Mouse (Mus musculus): Measurements from ENCODE around the gene Vmp1.
A peak's percentile ranks its signal among the peaks of the same experiment; 100 is the strongest.

Vmp1 gene

DNA sequence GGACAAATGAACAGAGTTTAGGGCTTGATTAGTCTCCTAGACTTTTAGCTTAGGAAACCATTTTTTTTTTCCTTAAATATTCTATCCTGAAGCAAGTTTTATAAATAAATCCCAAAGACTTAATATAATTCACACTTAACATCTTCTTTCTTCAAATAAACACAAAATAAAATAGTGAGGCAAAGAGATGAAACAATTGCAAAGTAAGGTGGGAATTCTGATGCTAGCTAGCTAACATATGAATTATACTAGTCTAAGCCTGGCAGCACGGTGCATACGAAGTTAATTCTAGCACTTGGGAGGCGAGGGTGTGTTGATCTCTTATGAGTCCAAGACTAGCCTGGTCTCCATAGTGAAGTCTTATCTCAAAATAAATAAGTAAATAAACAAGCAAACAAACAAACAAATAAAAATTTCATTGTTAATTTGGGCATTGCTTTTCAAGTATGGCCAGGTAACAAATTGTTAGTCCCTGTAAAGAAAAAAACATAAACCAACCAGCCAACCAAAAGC lies 100.3 kb downstream of the Vmp1 start:
- DNase-seq, result no peak

DNA sequence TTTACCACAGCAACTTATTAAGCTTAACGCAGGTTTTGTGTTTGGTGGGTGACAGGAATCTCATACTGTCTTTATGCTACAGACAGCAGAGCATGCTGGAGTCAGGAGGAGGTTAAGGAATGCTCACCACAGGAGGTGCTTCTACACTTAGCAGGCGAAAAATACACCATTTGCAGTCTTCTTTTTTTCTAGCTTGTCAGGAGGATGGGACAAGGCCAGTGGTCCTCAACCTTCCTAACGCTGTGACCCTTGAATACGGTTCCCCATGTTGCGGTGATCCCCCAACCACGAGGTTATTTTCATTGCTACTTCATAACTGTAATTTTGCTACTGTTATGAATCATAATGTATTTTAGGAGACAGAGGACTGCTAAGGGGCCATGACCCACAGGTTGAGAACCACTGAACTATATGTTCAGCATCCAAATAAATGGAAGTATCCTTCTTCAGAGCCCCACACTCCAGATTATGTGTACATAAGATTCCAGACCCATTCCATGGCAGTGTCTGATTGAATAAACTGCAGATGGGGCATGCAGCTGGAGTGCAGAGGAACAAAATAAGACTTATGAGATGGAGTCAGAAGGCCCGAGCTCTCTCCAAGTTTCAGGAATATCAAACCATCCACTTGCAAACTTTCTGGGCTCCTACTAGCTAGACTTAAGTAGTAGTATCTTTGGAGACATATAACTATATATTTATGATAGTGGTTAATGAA lies 100.9 kb downstream of the Vmp1 start:
- DNase-seq, result no peak

DNA sequence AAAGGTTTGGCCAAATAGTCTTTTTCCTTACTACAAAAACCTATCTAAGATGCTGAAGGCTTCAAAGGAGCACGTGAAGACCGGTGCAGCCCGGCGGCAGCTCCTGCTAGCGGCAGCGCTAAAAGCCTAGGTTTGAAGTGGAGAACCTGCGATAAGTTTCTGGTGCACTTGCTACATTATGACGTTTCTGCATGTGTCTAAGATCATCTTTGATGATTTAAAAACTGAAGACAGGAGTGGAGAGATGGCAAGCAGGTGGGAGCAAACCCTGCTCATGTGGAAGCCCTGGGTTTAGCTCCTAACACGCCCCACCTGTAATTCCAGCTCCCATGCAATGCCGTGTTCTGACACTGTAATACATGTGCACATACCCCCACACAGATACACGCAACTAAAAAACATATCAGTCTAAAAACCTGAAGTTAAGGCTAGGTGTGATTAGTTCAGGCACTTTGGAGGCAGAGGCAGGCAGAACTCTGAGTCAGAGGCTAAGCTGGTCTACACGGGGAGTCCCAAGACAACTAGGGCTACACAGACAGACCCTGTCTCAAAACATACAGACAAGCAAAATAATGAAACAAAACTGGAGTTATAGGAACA lies 101.6 kb downstream of the Vmp1 start:
- DNase-seq, result peak; percentile 33

DNA sequence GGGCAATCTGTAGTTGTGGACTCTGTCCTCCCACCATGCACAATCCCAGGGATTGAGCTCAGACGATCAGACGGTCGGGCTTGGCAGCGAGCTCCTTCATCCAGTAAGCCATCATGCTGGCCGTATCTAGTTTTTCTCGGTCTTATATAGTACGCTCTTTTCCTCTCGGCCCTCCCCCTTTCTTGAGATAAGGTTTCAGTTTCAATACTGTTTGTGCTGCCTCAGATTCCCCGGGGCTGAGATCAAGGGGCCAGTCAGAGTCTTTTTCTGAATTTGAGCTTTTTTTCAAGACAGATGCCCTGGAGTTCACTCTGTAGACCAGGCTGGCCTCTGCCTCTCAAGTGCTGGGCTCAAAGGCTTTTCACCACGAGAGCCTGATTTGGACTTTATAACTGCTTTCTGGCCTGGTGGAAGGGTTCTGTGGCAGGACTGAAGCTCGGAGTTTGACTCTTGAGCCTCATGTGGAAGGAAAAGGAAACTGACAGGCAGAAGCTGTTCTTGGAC lies 102.3 kb downstream of the Vmp1 start:
- peak; percentile 57 for DNase-seq

DNA sequence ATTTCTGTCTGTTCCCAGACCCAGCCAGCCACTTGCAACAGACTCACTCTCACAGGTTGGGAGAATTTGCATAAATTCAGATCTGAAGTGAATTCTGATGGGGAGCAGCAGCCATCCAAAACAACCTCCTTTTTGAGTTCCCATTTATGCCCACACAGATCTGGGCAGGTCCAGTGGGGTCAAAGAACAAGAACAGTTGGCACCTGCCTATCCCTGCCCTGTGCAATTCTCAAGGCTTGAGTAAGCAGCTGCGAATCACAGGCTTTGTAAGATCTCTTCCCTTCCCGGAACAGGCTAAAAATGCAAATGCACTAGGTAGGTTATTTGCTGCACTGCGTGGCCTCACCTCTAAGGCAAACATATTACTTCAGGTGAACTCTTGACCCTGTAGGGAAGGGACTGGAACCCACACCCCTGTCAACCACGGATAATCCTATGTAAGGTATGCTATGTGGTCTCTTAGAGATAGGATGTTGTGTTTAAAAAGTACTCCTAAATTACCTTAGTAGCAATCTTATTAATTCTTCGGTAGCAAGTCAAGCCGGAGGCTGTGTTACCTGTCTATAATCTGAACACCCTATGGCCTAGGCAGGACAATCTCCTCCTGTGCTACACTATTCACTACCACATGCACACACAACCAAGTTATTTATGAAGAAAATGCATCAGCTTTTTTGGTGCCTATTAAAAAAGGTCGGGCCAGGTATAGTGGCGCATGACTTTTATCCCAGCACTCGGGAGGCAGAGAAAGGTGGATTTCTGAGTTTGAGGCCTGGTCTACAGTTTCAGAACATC lies 103.1 kb downstream of the Vmp1 start:
- no peak for DNase-seq

DNA sequence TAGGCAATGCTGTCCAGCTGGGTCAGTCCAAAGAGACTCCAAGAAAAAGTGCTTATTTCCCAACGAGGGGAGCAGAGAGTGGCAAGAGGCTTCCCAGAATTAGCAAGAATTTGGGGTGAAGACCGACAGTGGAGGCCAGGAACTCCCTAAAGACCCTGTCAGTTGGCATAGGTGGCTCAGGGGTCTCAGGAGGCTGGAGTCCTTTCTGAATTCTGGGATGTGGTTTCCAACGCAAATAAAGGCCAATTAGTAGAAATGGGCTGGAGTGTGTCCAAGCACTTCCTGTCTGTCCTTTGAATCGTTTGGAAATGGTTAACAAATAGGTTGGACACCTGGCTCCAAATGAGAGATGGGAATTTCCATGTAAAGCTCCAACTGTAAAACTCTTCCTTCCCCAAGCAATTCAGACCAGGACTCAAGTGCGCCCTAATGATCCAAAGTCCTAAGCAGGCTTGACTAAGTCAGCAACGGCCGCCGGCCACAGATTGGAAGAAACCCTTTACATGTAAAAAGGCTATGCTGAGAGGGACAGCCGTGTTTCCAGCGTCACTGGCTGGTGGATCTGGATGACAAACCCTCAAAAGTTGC lies 103.8 kb downstream of the Vmp1 start:
- DNase-seq, result no peak

DNA sequence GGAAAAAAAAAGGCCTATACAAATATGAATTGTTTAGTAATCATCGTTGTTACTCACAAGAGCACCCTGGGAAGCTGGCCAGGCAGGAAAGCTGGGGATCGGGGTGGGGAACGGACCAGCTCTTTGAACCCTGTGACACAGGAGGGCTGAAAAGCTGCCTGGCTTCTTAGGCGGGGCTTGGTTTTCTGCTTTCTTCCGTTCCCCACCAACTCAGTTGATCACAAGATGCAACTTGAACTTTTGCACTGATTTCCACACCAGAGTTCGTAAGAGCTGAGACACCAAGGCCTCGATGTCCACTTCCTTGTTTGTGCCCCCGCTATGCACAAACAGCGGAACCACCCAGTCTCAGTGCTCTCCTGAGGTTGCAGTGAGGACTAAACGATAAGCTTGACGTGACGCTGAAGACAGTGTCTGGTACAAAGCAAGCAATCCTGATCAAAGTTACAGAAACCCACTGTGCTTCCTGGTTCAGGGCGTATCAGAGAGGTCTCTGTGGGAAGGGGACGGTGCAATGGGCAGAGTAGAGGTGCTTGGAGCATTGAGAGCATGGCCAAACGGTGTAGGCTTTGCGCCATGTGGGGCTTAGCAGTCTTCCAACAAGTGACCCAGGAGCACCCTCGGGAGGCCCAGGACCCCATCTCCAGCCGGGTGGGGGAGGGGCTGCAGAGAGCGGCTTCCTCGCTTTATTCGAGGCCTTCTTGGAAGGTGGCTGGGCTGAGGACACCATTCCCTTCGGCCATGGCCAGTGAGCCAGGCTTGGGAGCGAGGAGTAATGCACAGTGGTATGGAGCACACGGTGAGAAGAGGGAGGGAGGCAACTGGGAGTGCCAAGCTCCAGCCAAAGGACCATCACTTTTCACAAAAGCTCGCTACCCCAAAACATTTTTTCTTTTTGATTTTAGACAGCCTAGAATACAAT lies 104.6 kb downstream of the Vmp1 start:
- DNase-seq, result peak; percentile 24

DNA sequence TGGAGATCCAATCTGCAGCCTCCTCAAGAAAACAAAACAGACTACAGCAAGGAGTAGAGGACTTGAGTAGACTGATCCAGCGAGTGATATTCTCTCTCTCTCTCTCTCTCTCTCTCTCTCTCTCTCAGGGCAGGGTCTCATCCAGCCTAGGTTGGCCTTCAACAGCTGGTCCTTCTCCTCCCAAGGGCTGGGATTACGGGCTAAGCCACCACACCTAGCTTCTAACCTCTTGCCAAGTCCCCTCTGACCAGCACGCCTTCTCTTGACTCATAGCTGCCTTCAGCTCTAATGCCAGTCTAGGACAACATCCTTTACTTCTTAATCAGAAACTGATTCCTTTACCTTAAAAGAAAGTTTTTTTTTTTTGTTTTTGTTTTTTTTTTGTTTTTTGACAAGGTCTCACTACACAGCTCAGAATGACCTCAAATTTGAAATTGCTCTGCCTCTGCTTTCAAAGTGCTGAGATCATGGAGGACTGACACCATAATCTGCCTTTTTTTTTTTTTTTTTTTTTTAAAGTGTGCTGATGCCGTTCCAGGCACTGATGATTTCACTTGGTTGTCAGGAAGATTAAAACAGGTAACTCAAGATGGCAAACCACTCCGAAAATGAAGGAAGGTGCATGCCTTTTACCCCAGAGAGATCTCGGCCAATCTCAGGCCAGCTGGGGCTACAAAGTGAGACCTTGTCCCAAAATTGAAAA lies 105.4 kb downstream of the Vmp1 start:
- DNase-seq, result no peak

DNA sequence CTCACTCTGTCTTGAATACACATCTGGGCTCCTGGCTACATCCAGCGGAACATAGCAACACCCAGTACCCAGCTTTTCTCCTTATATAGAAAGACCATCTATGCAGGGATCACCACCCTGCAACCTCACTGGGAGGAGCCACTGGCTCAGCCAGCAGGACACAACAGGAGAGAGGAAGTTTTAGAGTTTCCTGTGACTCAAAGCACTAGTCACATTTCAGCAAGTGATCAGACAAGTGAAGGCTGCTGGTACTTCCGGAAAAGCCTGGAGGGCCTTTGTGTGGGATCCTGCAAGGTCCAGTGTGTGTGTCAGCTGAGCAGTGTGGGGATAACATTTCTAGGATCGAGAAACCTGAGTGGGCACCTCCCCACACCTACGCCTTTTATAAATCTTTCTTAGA lies 106.4 kb downstream of the Vmp1 start:
- peak; percentile 37 for DNase-seq

DNA sequence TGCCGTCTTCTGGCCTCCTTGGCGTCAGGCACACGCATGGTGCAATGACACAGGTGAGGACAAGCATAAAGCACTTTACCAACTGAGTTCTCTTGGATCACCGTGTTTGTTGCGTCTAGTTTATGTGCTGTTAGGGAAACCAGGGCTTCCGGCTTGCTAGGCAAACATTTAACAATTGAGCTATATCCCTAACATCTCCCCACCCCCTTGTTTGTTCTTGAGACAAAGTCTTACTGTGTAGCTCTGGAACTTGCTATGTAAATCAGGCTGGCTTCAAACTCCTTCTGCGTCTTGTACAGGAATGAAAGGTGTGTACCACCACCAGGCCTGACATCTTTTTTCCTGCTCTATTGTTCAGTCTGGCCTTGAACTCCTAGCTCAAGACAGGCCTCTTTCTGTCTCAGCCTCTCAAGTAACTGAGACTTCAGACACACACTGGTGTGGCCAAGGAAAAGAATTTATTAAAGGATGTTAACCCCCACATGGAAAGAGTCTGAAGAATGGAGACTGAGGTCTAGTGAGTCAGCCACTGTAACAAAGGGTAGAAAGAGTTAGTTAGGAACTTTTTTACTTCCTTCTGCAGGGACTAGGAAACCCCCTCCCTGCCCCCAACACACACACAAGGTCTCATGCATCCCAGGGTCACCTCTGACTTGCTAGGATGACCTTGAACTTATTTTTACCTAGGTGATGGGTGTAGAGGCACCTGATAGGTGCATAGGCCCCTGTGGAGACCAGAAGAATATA lies 107.8 kb downstream of the Vmp1 start:
- no peak for DNase-seq

DNA sequence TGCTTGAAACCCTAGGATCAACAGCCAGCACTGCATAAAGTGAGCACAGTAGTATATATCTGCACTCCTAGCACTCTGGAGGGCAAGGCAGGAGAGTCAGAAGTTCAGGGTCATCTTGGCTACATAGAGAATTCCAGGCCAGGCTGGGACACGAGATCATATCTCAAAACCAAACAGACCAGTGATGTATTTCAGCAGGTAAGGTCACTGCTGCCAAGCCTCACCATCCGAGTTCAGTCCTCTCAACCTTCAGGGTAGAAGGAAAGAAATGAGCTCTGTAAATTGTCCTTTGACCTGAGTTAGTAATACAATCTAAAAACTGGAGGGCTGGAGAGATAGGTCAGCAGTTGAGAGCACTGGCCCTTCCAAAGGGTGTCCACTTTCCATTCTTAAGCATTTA lies 109.2 kb downstream of the Vmp1 start:
- DNase-seq, result no peak

DNA sequence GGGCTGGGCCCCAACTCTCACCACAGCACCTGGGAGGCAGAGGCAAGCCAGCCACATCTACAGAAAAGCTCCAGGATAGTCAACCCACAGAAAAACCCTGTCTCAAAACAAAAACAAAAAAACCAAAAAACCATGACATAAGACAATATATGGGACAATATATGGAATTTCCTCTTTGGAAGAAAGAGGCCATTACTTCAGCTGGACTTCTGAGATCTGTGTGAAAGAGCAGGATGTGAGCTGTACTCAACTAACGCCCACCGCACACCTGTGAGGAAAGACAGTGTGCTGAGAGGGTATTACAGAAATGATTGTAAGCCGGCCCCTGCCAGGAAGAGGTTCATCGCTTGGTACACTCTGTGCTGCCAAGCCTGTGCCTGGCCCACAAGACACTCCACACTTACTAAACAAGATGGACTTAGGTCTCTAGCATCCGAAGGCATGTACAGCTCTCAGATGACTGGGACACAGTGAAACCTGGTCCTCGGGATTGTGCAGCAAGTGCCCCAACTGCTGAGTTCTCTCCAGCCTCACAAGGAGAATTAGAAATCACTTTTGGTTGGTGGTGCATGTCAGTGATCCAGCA lies 109.9 kb downstream of the Vmp1 start:
- DNase-seq, result no peak

DNA sequence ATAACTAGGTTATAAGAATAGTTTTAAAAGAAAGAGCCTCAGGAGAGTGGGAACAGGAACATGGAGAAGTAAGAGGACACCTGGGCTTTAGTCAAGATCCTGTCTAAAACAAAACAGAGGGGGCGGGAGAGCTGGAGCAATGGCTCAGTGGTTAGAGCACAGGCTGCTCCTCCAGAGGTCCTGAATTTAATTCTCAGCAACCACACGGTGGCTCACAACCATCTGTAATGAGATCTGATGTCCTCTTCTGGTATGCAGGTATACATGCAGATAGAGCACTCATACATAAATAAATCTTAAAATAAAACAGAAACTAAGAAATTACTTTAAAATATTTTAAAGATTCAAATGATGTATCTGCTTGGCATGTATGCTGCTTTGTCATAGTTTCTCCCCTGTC lies 111.0 kb downstream of the Vmp1 start:
- DNase-seq, result no peak

DNA sequence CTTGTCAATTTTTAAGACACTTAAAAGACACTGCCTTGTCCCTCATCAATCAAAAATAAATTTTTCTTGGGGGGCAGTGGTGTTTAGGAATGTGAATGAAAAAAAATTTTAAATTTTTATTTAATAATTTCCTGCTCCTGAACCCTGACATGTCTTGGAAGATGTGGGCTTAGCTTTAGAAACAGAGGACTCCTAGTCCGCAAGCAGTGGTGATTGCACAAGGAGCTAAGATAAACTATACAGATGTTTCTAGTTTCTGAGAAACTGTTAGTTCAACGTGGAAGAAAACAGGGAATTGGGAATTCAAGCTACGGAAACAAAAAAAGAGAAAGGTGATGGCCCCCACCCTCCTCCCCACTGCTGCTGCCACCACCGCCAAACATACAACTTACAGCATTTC lies 111.8 kb downstream of the Vmp1 start:
- no peak for DNase-seq

DNA sequence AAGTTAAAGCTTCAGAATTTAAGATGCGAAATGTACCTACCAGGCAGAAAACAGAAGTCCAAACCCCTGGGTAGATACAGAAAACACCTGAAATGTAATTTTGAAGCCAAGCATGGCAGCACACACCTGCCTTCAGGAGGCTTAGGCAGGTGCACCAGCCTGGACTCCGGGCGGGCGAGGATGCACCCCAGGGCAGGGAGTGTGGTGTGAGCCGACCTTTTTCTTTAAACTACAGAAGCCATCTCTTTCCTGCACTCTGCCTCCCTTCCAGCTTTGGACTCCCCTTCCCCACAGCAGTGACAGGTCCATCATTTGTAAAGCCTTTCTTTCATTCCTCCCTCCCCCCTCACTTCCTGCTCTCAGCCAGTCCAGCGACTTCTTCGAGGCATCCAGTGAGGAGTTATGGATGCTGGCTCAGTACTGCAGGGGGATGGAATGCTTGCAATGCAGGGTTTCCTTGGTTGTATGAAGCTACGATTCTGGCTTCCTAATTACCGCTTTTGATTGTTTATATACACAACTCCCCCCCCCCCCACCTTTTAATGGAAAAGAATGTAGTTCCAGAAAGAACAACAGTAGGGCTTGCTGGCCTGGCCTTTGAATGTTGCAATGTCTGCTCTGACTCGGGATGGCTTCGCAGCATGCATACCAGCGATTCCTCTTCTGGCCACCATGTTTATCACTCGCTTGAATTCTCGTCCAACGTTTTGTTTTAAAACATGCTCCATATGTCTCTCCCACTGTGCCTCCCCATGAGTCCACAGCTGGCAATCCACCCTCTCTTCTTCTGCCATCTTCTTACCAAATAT lies 112.4 kb downstream of the Vmp1 start:
- peak; percentile 17 for DNase-seq

DNA sequence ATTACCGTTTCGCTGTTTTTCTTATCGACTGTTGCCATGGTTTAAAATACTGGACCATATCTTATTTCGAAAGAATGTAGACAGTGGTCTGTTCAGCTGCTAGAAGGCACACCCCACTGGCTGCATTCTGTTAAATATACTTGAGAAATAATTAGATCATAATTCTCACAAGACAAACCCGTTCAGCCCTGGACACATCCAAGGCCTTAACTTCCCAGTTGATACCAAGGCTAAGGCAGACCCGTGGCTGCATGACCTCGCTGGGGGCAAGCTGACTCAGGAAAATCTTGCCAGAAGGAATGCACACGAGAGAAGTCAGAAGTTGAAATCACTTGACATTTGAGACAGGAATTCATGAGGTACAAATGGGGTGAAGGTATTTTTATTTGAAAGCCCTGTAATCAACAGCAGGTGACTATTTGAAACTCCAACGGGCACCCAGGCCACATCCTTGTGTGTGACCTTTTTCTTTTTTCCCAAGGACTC lies 113.3 kb downstream of the Vmp1 start:
- DNase-seq, result peak; percentile 20

DNA sequence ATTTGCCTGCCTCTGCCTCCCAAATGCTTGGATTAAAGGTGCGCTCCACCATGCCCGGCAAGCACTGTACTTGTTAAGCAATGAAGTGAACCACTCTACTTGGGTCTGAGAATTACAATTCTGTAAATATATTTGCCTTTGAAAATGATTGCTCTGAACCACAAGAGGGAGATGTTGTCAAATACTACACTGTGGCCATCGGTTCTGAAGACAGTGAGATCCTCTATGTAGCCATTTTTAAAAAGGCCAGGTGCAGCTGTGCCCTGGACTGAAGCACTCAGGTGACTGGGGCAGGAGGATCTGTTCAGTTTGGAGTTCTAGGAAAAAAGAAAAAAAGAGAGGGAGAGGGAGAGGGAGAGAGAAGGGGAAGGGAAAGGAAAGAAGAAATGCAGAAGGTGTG lies 115.2 kb downstream of the Vmp1 start:
- no peak for DNase-seq

DNA sequence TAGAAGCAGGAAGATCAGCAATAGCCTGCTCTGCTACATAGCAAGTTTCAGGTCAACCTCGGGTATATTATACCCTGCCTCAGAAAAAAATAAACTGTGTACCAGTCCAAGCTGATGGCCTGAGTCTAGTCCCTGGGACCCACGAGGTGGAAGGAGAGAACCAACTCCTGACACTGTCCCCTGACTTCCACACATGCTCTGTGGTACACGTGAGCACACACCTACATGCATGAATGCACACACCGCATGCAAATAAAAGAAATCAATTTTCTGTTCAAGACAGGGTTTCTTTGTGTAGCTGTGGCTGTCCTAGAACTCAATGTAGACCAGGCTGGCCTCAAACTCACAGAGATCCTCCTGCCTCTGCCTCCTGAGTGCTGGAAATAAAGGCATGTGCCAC lies 125.4 kb downstream of the Vmp1 start:
- DNase-seq, result no peak

DNA sequence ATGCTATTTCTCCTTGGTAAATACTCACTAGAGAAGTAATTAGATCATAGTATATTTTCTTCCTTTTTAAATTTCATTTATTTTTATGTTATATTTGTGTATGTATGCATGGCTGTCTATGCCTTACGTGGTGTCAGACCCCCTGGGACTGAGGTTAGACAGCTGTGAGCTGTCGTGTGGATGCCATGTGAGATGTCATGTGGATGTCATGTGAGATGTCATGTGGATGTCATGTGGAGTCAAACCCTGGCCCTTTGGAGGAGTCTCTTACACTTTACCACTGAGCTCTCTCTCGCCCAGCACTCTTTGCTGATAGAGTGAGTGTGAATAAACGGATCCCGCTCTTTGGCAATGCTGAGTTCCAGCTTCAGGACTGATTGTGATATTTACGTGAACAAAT lies 130.1 kb downstream of the Vmp1 start:
- DNase-seq, result no peak
